Mouse (Mus musculus) kidney, postnatal 0 days (tissue): ENCODE measurements around the gene Blnk. TPM values are rescaled to one million over a fixed set of nuclear protein-coding genes. Genes with fewer than 3 reads are reported as not detected.

ENCODE experiments used
- ATAC-seq: fragments of 200-750 bp; cut with Nextera tagmentation; replicated peaks from 2 replicates; pipeline ENCODE4 v1.8.0; 2017; ENCODE audit warnings: low read depth, moderate number of reproducible peaks, moderate TSS enrichment, moderate library complexity; ENCODE audit not compliant: low FRiP score
- DNase-seq: peaks from one replicate; pipeline ENCODE4 v3.0.0-alpha.2; 2016; ENCODE audit warnings: low spot score
- H3K27ac ChIP-seq: fragments of 300-500 bp; sonication (generic); 2 replicates; pipeline ENCODE4 v1.5.1; 2014; ENCODE audit warnings: mild to moderate bottlenecking
- H3K27me3 ChIP-seq: fragments of 300-500 bp; sonication (generic); 2 replicates; pipeline ENCODE4 v1.6.1; 2014; ENCODE audit warnings: low read length, mixed read lengths; ENCODE audit not compliant: insufficient read depth
- H3K36me3 ChIP-seq: fragments of 300-500 bp; sonication (generic); 2 replicates; pipeline ENCODE4 v1.6.1; 2014; ENCODE audit warnings: low read length, mixed read lengths; ENCODE audit not compliant: insufficient read depth
- H3K4me1 ChIP-seq: fragments of 300-500 bp; sonication (generic); replicated peaks from 2 replicates; pipeline ENCODE4 v1.6.1; 2014; ENCODE audit warnings: antibody characterized with exemption, low read length, mixed read lengths; ENCODE audit not compliant: insufficient read depth
- H3K4me2 ChIP-seq: fragments of 300-500 bp; sonication (generic); 2 replicates; pipeline ENCODE4 v1.6.1; 2014; ENCODE audit warnings: mild to moderate bottlenecking, low read length, moderate library complexity, mixed read lengths
- H3K4me3 ChIP-seq: fragments of 300-500 bp; sonication (generic); replicated peaks from 2 replicates; pipeline ENCODE4 v1.5.1; 2014; ENCODE audit warnings: low read depth, low read length
- H3K9ac ChIP-seq: fragments of 300-500 bp; sonication (generic); 2 replicates; pipeline ENCODE4 v1.6.1; 2014; ENCODE audit warnings: low read depth, low read length
- H3K9me3 ChIP-seq: fragments of 300-500 bp; sonication (generic); replicated peaks from 2 replicates; pipeline ENCODE4 v1.6.1; 2016; ENCODE audit warnings: low read length, inconsistent platforms, mixed read lengths
- CTCF ChIP-seq: IDR thresholded peaks from 2 replicates; pipeline ENCODE4 v1.5.1; 2016; ENCODE audit warnings: antibody characterized with exemption, low read depth, mild to moderate bottlenecking, moderate library complexity
- WGBS: fragments of 180-500 bp; shearing (Covaris S2); extraction: QIAGEN DNeasy Blood & Tissue Kit; methylation state at CpG from one replicate; pipeline ENCODE4 v1.1.7; 2014; 5-methylcytosine and 5-hydroxymethylcytosine counted together
- polyA plus RNA-seq: library from polyadenylated mRNA; unstranded; fragments of >200 nt; fragmentation: Nextera tagmentation; extraction: Ambion mirVana; gene quantifications from 2 replicates; pipeline ENCODE4 v1.2.1, GENCODE M21; 2015

Blnk gene
- 29.7 and 29.9 TPM in 2 replicates for polyA plus RNA-seq

DNA sequence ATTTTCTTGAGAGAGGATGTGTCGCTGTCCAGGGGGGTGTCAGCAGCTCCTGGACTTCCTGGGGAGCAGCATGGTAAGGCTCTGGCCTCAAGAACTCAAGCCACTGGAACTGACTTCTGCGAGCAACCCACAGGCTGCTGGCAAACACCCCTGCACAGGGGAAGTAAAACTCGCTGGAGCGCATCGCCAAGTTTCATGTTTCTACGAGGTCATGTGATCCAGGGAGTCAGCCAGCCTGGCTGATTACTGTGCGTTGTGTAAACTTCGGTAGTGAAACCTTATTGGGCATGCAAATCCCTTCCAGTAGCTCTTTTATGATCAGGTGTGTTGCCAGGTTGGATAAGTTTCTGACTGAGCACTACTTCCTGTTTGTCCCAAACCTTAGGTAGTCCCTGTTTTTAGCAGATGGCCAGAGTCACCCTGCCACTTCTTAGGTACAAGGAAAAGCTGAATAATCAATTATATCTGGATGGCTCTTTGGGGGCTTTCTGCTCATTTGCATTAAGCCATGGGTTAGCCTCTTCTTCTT, at the start of gene Blnk:
TSS of gene Blnk (minus strand) at position 479 of the 529 bp plus-strand sequence.
- Histone ChIP-seq H3K4me1 (peaks cover 4% of the 10 kb centered on the region; the same call in 1 of the 2 replicates), H3K9me3 (no peaks in the 10 kb centered on the region), H3K9ac (no peak within 1 kb of the TSS), H3K27me3 (no peaks in the 10 kb centered on the region), H3K27ac (peak within 1 kb of the TSS; percentile 73), H3K36me3 (no peaks in the 10 kb centered on the region), H3K4me2 (peak within 1 kb of the TSS; percentile 46), H3K4me3 (peak within 1 kb of the TSS; percentile 11)
- ATAC-seq (peak; percentile 84), DNase-seq (peak; percentile 82)
- WGBS, result 13% methylated on average over 8 of the region's 8 CpGs
- no peak for TF ChIP-seq CTCF

DNA sequence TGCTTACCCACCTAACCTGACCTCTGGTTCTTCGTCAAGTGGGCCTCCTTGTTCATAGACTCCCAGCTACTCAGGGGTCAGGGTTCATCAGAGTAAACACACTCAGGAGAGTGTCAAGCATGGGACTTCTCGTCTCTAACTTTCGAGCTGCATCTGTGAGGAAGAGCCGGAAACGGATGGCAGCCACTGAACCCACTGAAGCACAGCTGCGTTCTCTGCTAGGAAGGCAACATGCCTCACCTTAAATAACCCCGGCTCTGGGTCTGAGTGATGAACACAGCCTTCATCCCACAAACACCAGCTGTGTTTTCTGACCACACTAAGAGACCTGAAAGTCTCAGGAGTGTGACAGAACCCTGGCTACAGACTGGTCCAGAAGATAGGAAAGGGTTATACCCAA, 44.8 kb upstream of the Blnk start:
- H3K9me3 ChIP-seq, result no peaks in the 10 kb centered on the region
- DNase-seq (no peak), ATAC-seq (no peak)
- no peak overlapping the region for H3K9ac ChIP-seq
- no peak overlapping the region for H3K4me3 ChIP-seq
- TF ChIP-seq CTCF, result no peak
- no peaks in the 10 kb centered on the region for H3K27me3 ChIP-seq
- 67% methylated on average over 7 of the region's 7 CpGs for WGBS
- no peaks in the 10 kb centered on the region for H3K4me1 ChIP-seq
- no peaks in the 10 kb centered on the region for H3K36me3 ChIP-seq
- H3K4me2 ChIP-seq, result no peak overlapping the region
- no peak overlapping the region for H3K27ac ChIP-seq

DNA sequence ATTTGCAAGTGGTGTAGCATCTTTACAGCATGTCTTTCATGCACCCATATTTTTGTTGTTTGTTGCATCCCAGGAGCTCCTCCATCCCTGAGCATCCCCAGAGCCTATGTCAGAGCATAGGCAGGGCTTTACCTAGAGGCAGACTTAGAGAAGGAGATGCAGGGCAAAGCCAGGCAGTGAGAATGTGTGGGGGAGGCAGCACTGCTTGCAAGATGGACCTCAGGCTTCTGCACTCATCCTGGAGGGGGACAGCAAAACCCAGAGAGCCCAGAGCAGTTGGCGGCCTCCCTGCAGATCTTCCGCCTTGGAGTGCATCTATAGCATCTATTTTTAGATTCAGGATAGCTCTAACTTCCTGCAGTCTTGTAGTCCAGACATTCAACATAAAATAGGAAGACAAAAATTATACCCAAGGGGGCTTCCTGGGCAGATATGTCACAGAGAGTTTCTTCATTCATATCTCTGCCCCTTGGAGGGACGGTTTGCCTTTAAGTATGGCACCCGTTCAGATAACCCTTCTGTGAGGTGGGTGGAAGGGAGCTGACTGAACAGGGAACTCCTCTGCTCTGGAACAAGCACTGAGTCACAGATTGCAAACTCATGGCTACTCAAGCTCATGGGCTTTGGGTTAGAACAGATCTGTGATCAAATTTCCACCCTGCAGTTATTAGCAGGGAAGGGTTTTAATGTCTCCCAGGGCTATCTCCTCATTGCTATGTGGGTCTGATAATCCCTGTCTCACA, 41.6 kb upstream of the Blnk start:
- H3K4me3 ChIP-seq, result no peak overlapping the region
- DNase-seq, result no peak
- no peak overlapping the region for H3K27ac ChIP-seq
- H3K4me1 ChIP-seq, result no peaks in the 10 kb centered on the region
- ATAC-seq, result no peak
- WGBS, result 63% methylated on average over 4 of the region's 4 CpGs
- no peak overlapping the region for H3K9ac ChIP-seq
- H3K27me3 ChIP-seq, result no peaks in the 10 kb centered on the region
- no peak overlapping the region for H3K4me2 ChIP-seq
- H3K9me3 ChIP-seq, result no peaks in the 10 kb centered on the region
- H3K36me3 ChIP-seq, result no peaks in the 10 kb centered on the region
- TF ChIP-seq CTCF, result no peak

DNA sequence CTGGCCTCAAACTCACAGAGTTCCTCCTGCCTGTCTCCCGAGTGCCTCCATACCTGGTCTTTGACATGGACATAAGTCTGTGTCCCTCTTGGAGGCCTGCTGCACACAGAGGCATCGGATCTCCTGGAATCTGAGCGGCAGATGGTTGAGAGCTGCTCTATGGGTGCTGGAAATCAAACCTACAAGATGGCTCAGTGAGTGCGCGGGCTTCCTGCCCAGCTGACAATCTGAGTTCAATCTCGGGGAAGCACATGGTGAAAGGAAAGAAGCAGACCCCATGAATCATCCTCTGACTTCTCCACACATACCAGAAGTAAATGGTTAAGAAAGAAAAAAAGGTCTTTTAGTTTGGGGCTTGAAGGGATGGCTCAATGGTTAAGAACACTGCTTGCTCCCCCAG, 37.5 kb upstream of the Blnk start:
- Histone ChIP-seq H3K36me3 (no peaks in the 10 kb centered on the region), H3K27ac (no peak overlapping the region), H3K9ac (no peak overlapping the region), H3K4me2 (no peak overlapping the region), H3K4me1 (no peaks in the 10 kb centered on the region), H3K27me3 (no peaks in the 10 kb centered on the region), H3K4me3 (no peak overlapping the region), H3K9me3 (no peaks in the 10 kb centered on the region)
- DNase-seq (peak; percentile 22), ATAC-seq (no peak)
- 70% methylated on average over 6 of the region's 6 CpGs for whole genome bisulfite sequencing
- TF ChIP-seq CTCF, result no peak

DNA sequence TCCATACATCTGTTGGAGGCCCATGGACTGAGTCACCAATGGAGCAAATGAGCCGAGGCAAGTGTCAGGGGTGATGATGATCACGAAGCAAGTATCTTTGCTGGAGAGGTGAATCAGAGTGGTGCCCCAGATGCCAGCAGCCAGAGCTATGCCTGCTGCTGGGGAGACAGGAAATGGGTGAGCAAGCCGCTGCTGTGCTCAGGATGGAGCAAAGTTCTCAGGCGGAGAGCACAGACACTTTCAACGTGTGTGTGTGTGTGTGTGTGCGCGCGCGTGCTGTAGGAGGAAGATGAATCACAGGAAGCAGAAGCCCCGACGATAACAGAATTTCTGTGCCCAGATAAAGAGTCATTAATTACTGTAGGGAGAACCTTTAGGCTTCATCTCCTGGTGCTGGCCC, 36.7 kb upstream of the Blnk start:
- Histone ChIP-seq H3K4me1 (no peaks in the 10 kb centered on the region), H3K36me3 (no peaks in the 10 kb centered on the region), H3K4me2 (no peak overlapping the region), H3K4me3 (no peak overlapping the region), H3K27me3 (no peaks in the 10 kb centered on the region), H3K27ac (no peak overlapping the region), H3K9me3 (no peaks in the 10 kb centered on the region), H3K9ac (no peak overlapping the region)
- DNase-seq, result peak; percentile 24
- no peak for TF ChIP-seq CTCF
- no peak for ATAC-seq
- 79% methylated on average over 11 of the region's 11 CpGs for WGBS

DNA sequence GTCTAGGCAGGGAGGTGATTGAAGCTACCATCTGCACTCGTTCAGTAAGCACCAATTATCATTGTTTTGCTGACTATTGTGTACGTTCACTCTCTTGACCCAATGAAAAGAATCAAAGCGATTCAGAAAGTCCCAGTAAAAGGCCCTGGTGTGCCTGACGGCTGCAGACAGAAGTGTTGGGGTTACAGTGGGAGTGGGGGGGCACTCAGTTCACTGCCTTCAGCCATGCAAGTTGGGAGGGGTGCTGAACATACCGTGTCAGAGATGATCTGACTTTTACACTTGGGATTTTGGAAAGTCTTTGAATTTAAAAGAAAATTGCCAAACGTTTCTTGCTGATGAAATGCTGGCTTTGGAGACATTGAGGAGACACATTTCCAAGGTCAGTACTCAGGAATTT, 35.8 kb upstream of the Blnk start:
- H3K4me2 ChIP-seq, result no peak overlapping the region
- H3K27me3 ChIP-seq, result no peaks in the 10 kb centered on the region
- WGBS, result 73% methylated on average over 6 of the region's 6 CpGs
- H3K36me3 ChIP-seq, result no peaks in the 10 kb centered on the region
- DNase-seq (no peak), ATAC-seq (no peak)
- H3K9ac ChIP-seq, result no peak overlapping the region
- no peak for TF ChIP-seq CTCF
- H3K27ac ChIP-seq, result no peak overlapping the region
- no peaks in the 10 kb centered on the region for H3K9me3 ChIP-seq
- no peaks in the 10 kb centered on the region for H3K4me1 ChIP-seq
- H3K4me3 ChIP-seq, result no peak overlapping the region
